Mouse (Mus musculus) heart, adult 8-10 months (tissue): Measurements from ENCODE around the gene Nup62cl. TPM values are rescaled to one million over a fixed set of nuclear protein-coding genes. Genes with fewer than 3 reads are reported as not detected.

Experiments used
- DNase-seq: peaks from one replicate; pipeline ENCODE4 v3.0.0; 2022; ENCODE audit warnings: low spot score
- total RNA-seq, 4 experiments: library from RNA; stranded (reverse); gene quantifications; 2 replicates each; pipeline ENCODE4 v1.2.4; 2022

Nup62cl gene
- total RNA-seq, result not detected

GRCm38 (mm10) chrX:140062135-140062975, at the start of gene Nup62cl, which contains the start of gene Pih1h3b:
Gene Nup62cl (minus strand): TSS chrX:140062712.
Gene Pih1h3b (plus strand): TSS chrX:140062879.
- DNase-seq, result peak; percentile 3

- no peak for DNase-seq
Observed at GRCm38 (mm10) chrX:140094066-140094465, 31.6 kb upstream of the Nup62cl start.

GRCm38 (mm10) chrX:140082535-140082934, 20.0 kb upstream of the Nup62cl start:
- DNase-seq, result no peak

- no peak for DNase-seq
Observed at GRCm38 (mm10) chrX:140060886-140061874, 1.3 kb downstream of the Nup62cl start.

- no peak for DNase-seq
Observed at GRCm38 (mm10) chrX:139998691-139999065, 63.8 kb downstream of the Nup62cl start.

- DNase-seq, result peak; percentile 65
Observed at GRCm38 (mm10) chrX:139997740-139998690, 64.5 kb downstream of the Nup62cl start, which contains the start of gene Rbm41. Gene Rbm41 (minus strand): TSS chrX:139998595.

GRCm38 (mm10) chrX:139982115-139982514, 80.4 kb downstream of the Nup62cl start:
- no peak for DNase-seq

Other genes with a start within 250 kb of the Nup62cl start
- gene Morc4, start 191.0 kb downstream of the Nup62cl start, total RNA-seq, result 1 to 10 TPM; 2.8 to 5.7 (median 3.9) TPM
- 1 to 10 TPM; 6.6 to 7.7 (median 7.1) TPM for gene Rbm41, start 64.1 kb downstream of the Nup62cl start, total RNA-seq
- gene Pih1h3b, start 167 bp upstream of the Nup62cl start, total RNA-seq, result not detected